Mouse (Mus musculus) CH12F3 (cell line): ENCODE measurements at regions not wholly inside any gene's neighbourhood (a gene's known extent, or its start where the extent isn't known, plus 50 kb on each side); places are given as distances from the start of the nearest gene placed in this dataset.

ENCODE experiments used
- in situ Hi-C: fragments of 300-500 bp; cut with MboI; formaldehyde crosslinking; loops from 2 replicates; pipeline ENCODE4 v1.14.3; 2020; ENCODE audit warnings: low sequenced_read_pairs

DNA sequence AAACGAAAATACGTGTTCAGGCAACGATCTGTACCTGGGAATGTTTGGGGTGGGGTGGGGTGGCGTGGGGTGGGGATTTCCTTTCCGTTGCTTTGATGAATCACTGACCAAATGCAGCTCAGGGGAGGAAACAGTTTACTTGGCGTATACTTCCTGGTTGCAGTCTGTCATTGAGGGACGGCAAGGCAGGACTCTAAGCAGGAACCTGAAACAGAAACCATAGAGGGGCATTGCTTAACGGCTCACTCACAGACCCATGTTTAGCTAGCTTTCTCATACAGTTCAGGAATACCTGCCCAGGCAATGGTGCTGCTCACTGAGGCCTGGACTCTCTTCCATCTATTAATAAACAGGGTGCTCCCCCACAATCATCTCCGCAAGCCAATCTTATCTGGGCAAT, 55.1 kb upstream of the Smox start:
- in situ Hi-C loops: no loop called here

DNA sequence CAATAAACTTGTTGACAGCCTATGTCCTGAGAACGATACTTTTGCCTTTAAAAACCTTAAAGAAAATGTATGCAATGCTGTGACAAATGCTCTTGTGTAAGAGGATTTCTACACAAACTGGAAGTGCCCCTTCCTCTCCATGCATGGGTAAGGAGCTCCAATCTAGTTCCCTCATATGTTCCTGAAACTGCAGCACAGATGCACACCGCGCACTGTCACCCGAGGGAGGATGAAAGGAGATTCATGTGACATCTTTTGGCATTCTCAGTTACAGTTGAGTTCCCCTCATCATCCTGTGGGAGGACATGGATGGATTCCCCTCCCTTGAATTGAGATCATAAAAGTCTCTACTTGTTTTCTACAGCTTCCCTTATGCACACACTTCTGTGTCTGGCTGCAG, 60.8 kb upstream of the Smox start:
- in situ Hi-C loops: no loop called here

GRCm38 (mm10) chr2:131428089-131428488, 63.2 kb upstream of the Smox start:
- in situ Hi-C loops: no loop called here

GRCm38 (mm10) chr2:131426941-131427340, 64.4 kb upstream of the Smox start:
- in situ Hi-C loops: no loop called here

GRCm38 (mm10) chr2:131423616-131424320, 67.5 kb upstream of the Smox start:
- in situ Hi-C loops: loop anchor here (5.0 kb wide), 1 partner anchor 84 kb away; no protein-coding TSS in a partner anchor

DNA sequence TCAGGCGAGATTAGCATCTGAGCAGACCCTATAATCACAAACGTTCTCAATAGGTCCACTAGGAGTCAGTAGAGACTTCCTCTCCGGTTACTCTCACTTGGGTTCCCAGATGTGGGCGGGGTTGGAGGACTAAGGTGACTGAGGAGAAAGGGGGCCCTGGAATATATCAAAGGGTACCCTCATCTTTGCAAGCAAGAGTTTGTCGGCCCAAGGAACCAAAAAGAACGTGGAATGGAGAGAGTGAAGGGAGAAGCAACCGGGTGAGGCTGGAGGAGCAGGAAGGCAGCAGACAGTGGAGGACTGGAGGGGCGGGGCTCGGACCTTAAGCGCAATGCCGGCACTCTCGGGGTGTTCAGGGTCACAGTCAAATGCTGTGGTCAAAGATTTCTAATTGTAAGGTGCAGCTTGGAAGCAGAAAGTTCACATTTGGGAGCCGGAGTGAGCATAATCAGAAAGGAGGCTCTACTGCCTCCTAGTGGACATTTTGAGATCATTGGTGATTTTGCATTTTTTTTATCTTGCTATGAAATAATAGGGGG, 68.3 kb upstream of the Smox start:
- in situ Hi-C loops: loop anchor here (5.0 kb wide), 1 partner anchor 84 kb away; no protein-coding TSS in a partner anchor

DNA sequence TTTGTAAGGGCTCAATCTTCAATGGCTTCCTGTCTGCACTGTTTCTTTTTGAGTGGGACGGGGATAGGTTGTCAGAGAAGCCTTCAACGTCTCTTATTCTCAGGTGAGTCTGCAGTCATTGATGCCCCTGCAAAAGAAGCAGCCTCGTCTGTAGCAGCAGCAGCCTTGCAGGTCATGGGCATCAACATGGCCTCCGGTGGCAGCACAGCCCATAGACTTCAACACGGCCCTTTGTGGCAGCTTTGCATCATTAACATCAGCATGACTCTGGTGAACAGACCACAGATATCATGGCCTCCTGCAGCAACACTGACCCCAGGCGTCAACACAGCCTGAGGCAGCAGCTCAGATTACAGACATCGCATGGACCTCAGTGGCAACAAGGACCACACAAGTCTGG, 65.4 kb upstream of the Rnf24 start:
- in situ Hi-C loops: loop anchor here (10.0 kb wide), 2 partner anchors 133 to 323 kb away; no protein-coding TSS in a partner anchor

- in situ Hi-C loops: loop anchor here (10.0 kb wide), 2 partner anchors 133 to 323 kb away; no protein-coding TSS in a partner anchor
These were observed 64.8 kb upstream of the Rnf24 start for GRCm38 (mm10) chr2:131417472-131417871.

DNA sequence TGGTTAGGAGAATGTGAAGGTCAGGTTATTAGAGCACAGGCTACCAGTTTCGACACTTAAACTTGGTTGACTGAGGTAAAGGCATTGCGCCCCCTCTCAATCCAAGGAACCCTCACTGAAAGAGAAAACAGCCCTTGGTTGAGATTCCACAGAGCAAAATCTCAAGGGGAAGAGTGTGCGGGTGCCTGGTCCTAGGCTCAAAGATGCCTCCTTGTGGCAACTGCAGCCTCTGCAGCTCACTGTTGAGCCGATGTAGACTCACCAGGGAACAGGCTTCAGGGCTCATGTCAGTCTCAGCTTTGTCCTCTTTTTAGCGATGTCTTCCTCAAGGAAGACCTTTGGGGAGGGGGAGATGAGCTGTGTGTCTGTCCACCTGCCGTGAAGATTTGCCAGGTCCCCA, 63.8 kb upstream of the Rnf24 start:
- in situ Hi-C loops: loop anchor here (10.0 kb wide), 2 partner anchors 132 to 322 kb away; no protein-coding TSS in a partner anchor

GRCm38 (mm10) chr2:131410906-131411520, 58.3 kb upstream of the Rnf24 start:
- in situ Hi-C loops: loop anchor here (10.0 kb wide), 2 partner anchors 126 to 316 kb away; no protein-coding TSS in a partner anchor

- in situ Hi-C loops: no loop called here
These were observed 54.6 kb upstream of the Rnf24 start for GRCm38 (mm10) chr2:131407337-131407736.

DNA sequence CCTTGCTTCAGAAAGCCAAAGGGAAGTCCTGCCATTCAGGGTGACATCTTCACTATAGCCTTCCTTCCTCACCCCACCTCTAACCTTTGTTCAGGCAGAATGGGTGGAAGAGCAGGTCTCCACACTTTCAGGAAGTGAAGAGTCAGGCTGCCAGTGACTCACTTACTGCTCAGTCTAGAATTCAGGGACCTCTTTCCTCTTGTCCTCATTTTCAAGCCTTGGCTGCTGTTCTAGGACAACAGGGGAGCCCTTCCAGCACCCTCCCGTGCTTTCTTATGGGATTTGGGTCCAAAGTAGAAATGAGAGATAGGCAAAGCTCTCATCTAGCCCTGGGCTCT, 51.5 kb upstream of the Rnf24 start:
- in situ Hi-C loops: no loop called here

DNA sequence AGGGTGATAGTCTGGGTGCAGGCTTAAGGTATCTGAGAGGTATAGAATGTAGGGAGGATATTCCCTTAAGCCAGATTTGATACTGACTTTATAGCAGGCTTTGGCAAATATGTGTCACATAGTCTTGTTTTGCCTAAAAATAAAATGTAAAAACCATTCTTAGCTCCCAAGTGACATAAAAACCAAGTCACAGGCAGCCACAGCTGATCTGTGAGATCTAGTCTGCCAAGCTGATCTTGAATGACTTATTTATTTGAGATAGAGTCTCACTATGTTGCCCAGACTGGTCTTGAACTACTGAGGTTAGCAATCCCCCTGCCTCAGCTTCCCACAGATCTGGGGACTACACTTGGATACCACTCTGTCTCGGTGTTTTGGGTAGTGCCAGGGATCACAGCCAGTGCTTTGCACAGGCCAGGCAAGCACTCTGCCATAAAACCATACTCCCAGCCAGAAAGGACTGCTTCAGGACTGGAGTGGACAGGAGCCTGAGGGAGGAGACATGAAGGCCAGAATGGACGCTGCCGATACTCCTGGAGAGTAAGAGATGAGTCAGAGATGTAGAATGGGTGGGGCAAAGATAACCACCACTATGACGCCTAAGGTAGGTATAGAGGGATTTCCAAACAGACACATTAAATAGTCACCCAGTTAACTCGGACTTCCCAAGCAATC, 51.0 kb upstream of the Rnf24 start:
- in situ Hi-C loops: no loop called here
